Mouse (Mus musculus) adrenal gland, postnatal 25 days (tissue): ENCODE results near the gene Retn. TPM values are rescaled to one million over a fixed set of nuclear protein-coding genes. Genes with fewer than 3 reads are reported as not detected.

Experiments
- total RNA-seq: library from RNA; stranded (reverse); gene quantifications from 2 replicates; pipeline ENCODE4 v1.2.3, GENCODE M21; 2021

The Retn gene
- total RNA-seq, 1 experiment from 2014 or later = 32.8 TPM

Other genes starting within 250 kb of the Retn start
- gene Pex11g, start 188.1 kb upstream of the Retn start, total RNA-seq = 11.2 and 12.4 TPM in 2 replicates
- gene Tex45, start 184.9 kb upstream of the Retn start, total RNA-seq = not detected in 2 replicates
- 18.2 and 24.3 TPM in 2 replicates for gene Zfp358, start 162.6 kb upstream of the Retn start, total RNA-seq
- 46.3 and 46.5 TPM in 2 replicates for gene Mcoln1, start 155.3 kb upstream of the Retn start, total RNA-seq
- gene Pnpla6, start 140.4 kb upstream of the Retn start, total RNA-seq = 41.7 and 63.8 TPM in 2 replicates
- not detected in 2 replicates for gene C330021F23Rik, start 87.8 kb upstream of the Retn start, total RNA-seq
- 7.0 and 10.0 TPM in 2 replicates for gene Camsap3, start 68.5 kb upstream of the Retn start, total RNA-seq
- 34.8 and 40.9 TPM in 2 replicates for gene Xab2, start 34.5 kb upstream of the Retn start, total RNA-seq
- 90.3 and 117 TPM in 2 replicates for gene Pet100, start 34.2 kb upstream of the Retn start, total RNA-seq
- gene Pcp2, start 30.2 kb upstream of the Retn start, total RNA-seq = not detected in 2 replicates
- gene Stxbp2, start 24.8 kb upstream of the Retn start, total RNA-seq = 123 and 133 TPM in 2 replicates
- 0.21 TPM in 1 of 2 replicates, not detected in the other for gene Mcemp1, start 10.0 kb downstream of the Retn start, total RNA-seq
- 23.1 and 33.7 TPM in 2 replicates for gene Fcor, start 16.6 kb downstream of the Retn start, total RNA-seq
- 19.3 and 20.2 TPM in 2 replicates for gene Trappc5, start 20.5 kb downstream of the Retn start, total RNA-seq
- 0.18 TPM in 1 of 2 replicates, not detected in the other for gene Fcer2a, start 38.4 kb downstream of the Retn start, total RNA-seq
- not detected in 2 replicates for gene Clec4g, start 64.9 kb downstream of the Retn start, total RNA-seq
- gene Cd209a, start 93.2 kb downstream of the Retn start, total RNA-seq = not detected in 2 replicates
- gene Cd209e, start 198.5 kb downstream of the Retn start, total RNA-seq = not detected in 2 replicates
- gene Cd209d, start 222.8 kb downstream of the Retn start, total RNA-seq = not detected in 2 replicates